In genomic region chr11:3267133-3267532, GRCm38 (mm10) we compare ENCODE assay signal across 8 mouse cellular contexts. TPM values are rescaled to one million over a fixed set of nuclear protein-coding genes. Genes with fewer than 3 reads are reported as not detected.
DNase-seq lines count a peak whose midpoint lies in the region; ATAC-seq lines count a peak whose summit lies in the region.

No protein-coding gene starts in this region.

- ATAC-seq in megakaryocyte, adult 5-6 weeks (ENCODE audit: poor library complexity, severe bottlenecking): no peak
- no peak for ATAC-seq in limb, embryonic 13.5 days (ENCODE audit: low FRiP score, low read depth)
- ATAC-seq in stomach, embryonic 15.5 days (ENCODE audit: insufficient read depth, low FRiP score, low read depth): no peak

- WGBS in forebrain, embryonic 10.5 days: 52% methylated on average over 7 of the region's 7 CpGs
- WGBS in limb, embryonic 13.5 days: 58% methylated on average over 7 of the region's 7 CpGs
- WGBS in stomach, embryonic 15.5 days: 44% methylated on average over 7 of the region's 7 CpGs

- H3K4me2 ChIP-seq in limb, embryonic 13.5 days (replicated peaks): peak overlapping the region; percentile 79
- peak overlapping the region; percentile 52 for H3K4me2 ChIP-seq in stomach, embryonic 15.5 days

- H3K9me3 ChIP-seq in megakaryocyte, embryonic 14.5 days: no peaks in the 10 kb centered on the region
- H3K9me3 ChIP-seq in forebrain, embryonic 10.5 days: no peaks in the 10 kb centered on the region
- H3K9me3 ChIP-seq in limb, embryonic 13.5 days: no peaks in the 10 kb centered on the region
- H3K9me3 ChIP-seq in stomach, embryonic 15.5 days: no peaks in the 10 kb centered on the region

- peak overlapping the region; percentile 100 for H3K4me3 ChIP-seq in megakaryocyte, embryonic 14.5 days (replicated peaks)
- peak overlapping the region; percentile 92 for H3K4me3 ChIP-seq in forebrain, embryonic 10.5 days
- peak overlapping the region; percentile 91 for H3K4me3 ChIP-seq in limb, embryonic 13.5 days
- H3K4me3 ChIP-seq in stomach, embryonic 15.5 days (replicated peaks): peak overlapping the region; percentile 94

- H3K4me1 ChIP-seq in megakaryocyte, embryonic 14.5 days: peaks cover 34% of the 10 kb centered on the region
- peaks cover 36% of the 10 kb centered on the region for H3K4me1 ChIP-seq in forebrain, embryonic 10.5 days
- peaks cover 13% of the 10 kb centered on the region for H3K4me1 ChIP-seq in limb, embryonic 13.5 days
- peaks cover 8% of the 10 kb centered on the region for H3K4me1 ChIP-seq in stomach, embryonic 15.5 days

- no peak for DNase-seq in forebrain, embryonic 10.5 days (ENCODE audit: extremely low spot score, low spot score)
- no peak for DNase-seq in spleen, postnatal 36 days (ENCODE audit: low spot score in 2 of 2)
- no peak for DNase-seq in urinary bladder, postnatal 36 days (ENCODE audit: low spot score in 2 of 2)
- no peak for DNase-seq in cerebellum, postnatal 25 days

- H3K9ac ChIP-seq in limb, embryonic 13.5 days: peak overlapping the region; percentile 97
- H3K9ac ChIP-seq in stomach, embryonic 15.5 days: peak overlapping the region; percentile 51; the same call in 1 of the 2 replicates

- H3K27ac ChIP-seq in forebrain, embryonic 10.5 days: peak overlapping the region; percentile 98
- H3K27ac ChIP-seq in limb, embryonic 13.5 days: no peak overlapping the region
- H3K27ac ChIP-seq in stomach, embryonic 15.5 days: peak overlapping the region; percentile 89; the same call in 1 of the 2 replicates

- H3K36me3 ChIP-seq in megakaryocyte, embryonic 14.5 days (replicated peaks; ENCODE audit: low read length): peaks cover 27% of the 10 kb centered on the region
- H3K36me3 ChIP-seq in forebrain, embryonic 10.5 days (replicated peaks): peaks cover 26% of the 10 kb centered on the region
- H3K36me3 ChIP-seq in limb, embryonic 13.5 days: peaks cover 18% of the 10 kb centered on the region
- peaks cover 7% of the 10 kb centered on the region for H3K36me3 ChIP-seq in stomach, embryonic 15.5 days

- no peaks in the 10 kb centered on the region for H3K27me3 ChIP-seq in megakaryocyte, embryonic 14.5 days (replicated peaks)
- H3K27me3 ChIP-seq in forebrain, embryonic 10.5 days (ENCODE audit: poor library complexity, severe bottlenecking): no peaks in the 10 kb centered on the region
- no peaks in the 10 kb centered on the region for H3K27me3 ChIP-seq in limb, embryonic 13.5 days
- H3K27me3 ChIP-seq in stomach, embryonic 15.5 days (replicated peaks): no peaks in the 10 kb centered on the region

RNA-seq across cellular contexts. Expression of gene Drg1, which starts 0.9 kb away (rescaled TPM):
- polyA plus RNA-seq in megakaryocyte, embryonic 14.5 days (2012; ENCODE audit: insufficient read depth, low replicate concordance): 55.7 TPM in 1 of 2 replicates, not detected in the other
- total RNA-seq in megakaryocyte, adult 5-6 weeks (2015): 127 and 137 TPM in 2 replicates
- 119 and 124 TPM in 2 replicates for total RNA-seq in megakaryocyte, adult 5-6 weeks (2017)
- 335 and 338 TPM in 2 replicates for polyA plus RNA-seq in forebrain, embryonic 10.5 days (2016; fragmentation: Nextera tagmentation; extraction: Ambion mirVana)
- 226 and 231 TPM in 2 replicates for polyA plus RNA-seq in limb, embryonic 13.5 days (2015; fragmentation: Nextera tagmentation; extraction: Ambion mirVana)
- polyA plus RNA-seq in stomach, embryonic 15.5 days (2015; fragmentation: Nextera tagmentation; extraction: Ambion mirVana): 223 and 232 TPM in 2 replicates

RNA-seq across cellular contexts. Expression of gene Patz1, which starts 21.5 kb away (rescaled TPM):
- 79.0 and 88.1 TPM in 2 replicates for polyA plus RNA-seq in megakaryocyte, embryonic 14.5 days (2012; ENCODE audit: insufficient read depth, low replicate concordance)
- 25.6 and 27.7 TPM in 2 replicates for total RNA-seq in megakaryocyte, adult 5-6 weeks (2015)
- 27.2 and 33.2 TPM in 2 replicates for total RNA-seq in megakaryocyte, adult 5-6 weeks (2017)
- 96.7 and 111 TPM in 2 replicates for polyA plus RNA-seq in forebrain, embryonic 10.5 days (2016; fragmentation: Nextera tagmentation; extraction: Ambion mirVana)
- polyA plus RNA-seq in limb, embryonic 13.5 days (2015; fragmentation: Nextera tagmentation; extraction: Ambion mirVana): 45.5 and 48.7 TPM in 2 replicates
- 39.9 and 42.0 TPM in 2 replicates for polyA plus RNA-seq in stomach, embryonic 15.5 days (2015; fragmentation: Nextera tagmentation; extraction: Ambion mirVana)
